ENCODE assay signal across 30 mouse cellular contexts in the genomic region with DNA sequence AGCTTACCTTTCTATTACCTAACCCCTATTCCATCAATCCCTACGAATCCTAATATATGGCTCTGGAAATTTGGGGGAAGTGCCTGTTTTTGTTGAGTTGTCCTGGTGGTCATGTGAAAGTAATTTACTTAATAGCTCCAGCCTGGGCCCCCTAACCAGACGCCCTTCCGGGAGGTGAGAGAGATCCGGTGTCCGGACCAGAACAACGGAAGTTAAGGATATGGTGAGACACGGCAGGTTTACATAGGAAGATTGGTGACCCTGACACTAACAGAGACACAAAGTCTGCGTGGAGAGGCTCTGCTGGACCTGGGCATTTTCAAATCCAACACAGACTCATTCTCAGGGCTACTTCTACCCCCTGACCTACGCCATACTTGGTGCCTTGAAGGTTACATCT. TPM values are rescaled to one million over a fixed set of nuclear protein-coding genes. Genes with fewer than 3 reads are reported as not detected.
DNase-seq lines count a peak whose midpoint lies in the region; ATAC-seq lines count a peak whose summit lies in the region.
"Had no signal": no experiment of that assay in that cellular context is flagged by ENCODE, and none has a peak within 500 bp of the region (broad histone marks: within the 10 kb centered on the region; RNA-seq: fewer than 3 reads in every experiment).

No protein-coding gene starts in this region.

- 69% methylated on average over 9 of the region's 9 CpGs for WGBS in forebrain, embryonic 10.5 days
- WGBS in forebrain, embryonic 14.5 days = 84% methylated on average over 9 of the region's 9 CpGs
- 74% methylated on average over 9 of the region's 9 CpGs for WGBS in midbrain, embryonic 11.5 days
- WGBS in midbrain, embryonic 13.5 days = 83% methylated on average over 9 of the region's 9 CpGs
- 13% methylated on average over 9 of the region's 9 CpGs for WGBS in limb, embryonic 11.5 days

- H3K27me3 ChIP-seq in forebrain, embryonic 10.5 days (ENCODE audit: poor library complexity, severe bottlenecking) = peaks cover 16% of the 10 kb centered on the region
- no peaks in the 10 kb centered on the region for H3K27me3 ChIP-seq in forebrain, embryonic 14.5 days (replicated peaks; ENCODE audit: control insufficient read depth, insufficient read depth, low read length)
- H3K27me3 ChIP-seq in midbrain, embryonic 11.5 days (ENCODE audit: control insufficient read depth, insufficient read depth, low read length) = no peaks in the 10 kb centered on the region
- no peaks in the 10 kb centered on the region for H3K27me3 ChIP-seq in midbrain, embryonic 13.5 days
- no peaks in the 10 kb centered on the region for H3K27me3 ChIP-seq in limb, embryonic 11.5 days (ENCODE audit: control insufficient read depth, insufficient read depth, low read length)
- H3K27me3 ChIP-seq: hindbrain, embryonic 15.5 days; neural tube, embryonic 12.5 days had no signal

- H3K4me2 ChIP-seq in forebrain, embryonic 14.5 days (ENCODE audit: low read length) = no peak overlapping the region
- no peak overlapping the region for H3K4me2 ChIP-seq in midbrain, embryonic 11.5 days
- H3K4me2 ChIP-seq in midbrain, embryonic 13.5 days (replicated peaks) = no peak overlapping the region
- H3K4me2 ChIP-seq in limb, embryonic 11.5 days (ENCODE audit: low read depth, severe bottlenecking) = no peak overlapping the region
- H3K4me2 ChIP-seq: embryonic facial prominence, embryonic 12.5 days; heart, embryonic 11.5 days; hindbrain, embryonic 15.5 days; limb, embryonic 15.5 days; liver, embryonic 13.5 days; neural tube, embryonic 12.5 days had no signal

- no peak overlapping the region for H3K4me3 ChIP-seq in forebrain, embryonic 10.5 days
- H3K4me3 ChIP-seq in forebrain, embryonic 14.5 days (ENCODE audit: low read depth, low read length) = no peak overlapping the region
- H3K4me3 ChIP-seq in midbrain, embryonic 11.5 days (ENCODE audit: low read depth, low read length) = no peak overlapping the region
- H3K4me3 ChIP-seq in midbrain, embryonic 13.5 days (replicated peaks) = no peak overlapping the region
- no peak overlapping the region for H3K4me3 ChIP-seq in limb, embryonic 11.5 days (ENCODE audit: low read depth, low read length)
- H3K4me3 ChIP-seq: embryonic facial prominence, embryonic 12.5 days; hindbrain, embryonic 15.5 days; layer of hippocampus, adult 2 months; left cerebral cortex, adult 2 months; limb, embryonic 15.5 days; liver, embryonic 13.5 days; neural tube, embryonic 12.5 days had no signal

- H3K27ac ChIP-seq in forebrain, embryonic 10.5 days = peak overlapping the region; percentile 75
- no peak overlapping the region for H3K27ac ChIP-seq in forebrain, embryonic 14.5 days (ENCODE audit: low read depth, low read length)
- peak overlapping the region; percentile 51 for H3K27ac ChIP-seq in midbrain, embryonic 11.5 days (ENCODE audit: low read depth, low read length)
- no peak overlapping the region; the same call in 1 of the 2 replicates for H3K27ac ChIP-seq in midbrain, embryonic 13.5 days
- H3K27ac ChIP-seq in limb, embryonic 11.5 days (replicated peaks; ENCODE audit: low read depth, low read length) = peak overlapping the region; percentile 68
- H3K27ac ChIP-seq: embryonic facial prominence, embryonic 12.5 days; hindbrain, embryonic 15.5 days; layer of hippocampus, adult 2 months; left cerebral cortex, adult 2 months; limb, embryonic 15.5 days; liver, embryonic 13.5 days; neural tube, embryonic 12.5 days had no signal

- no peak for DNase-seq in forebrain, embryonic 10.5 days (ENCODE audit: extremely low spot score, low spot score)
- DNase-seq in forebrain, embryonic 14.5 days (ENCODE audit: low spot score) = no peak
- no peak for DNase-seq in midbrain, embryonic 11.5 days (ENCODE audit: low spot score, missing footprints)
- DNase-seq in embryo, embryonic 10.5 days (ENCODE audit: low spot score) = peak; percentile 67
- DNase-seq in limb, embryonic 11.5 days (ENCODE audit: low spot score) = peak; percentile 67
- no peak for DNase-seq in adrenal gland, adult (ENCODE audit: inconsistent age in 2 of 2, low spot score in 1 of 2)
- DNase-seq: adrenal gland, postnatal 14 days; cerebellum, adult 11 months; cerebellum, adult 9-10 months; cerebellum, postnatal 36 days; gastrocnemius, postnatal 25 days; heart, adult 11 months; heart, postnatal 4 days; kidney, adult 2 months; kidney, postnatal 36 days; liver, embryonic 13.5 days; lung, adult 18-20 months; lung, postnatal 10 days; thymus, adult 2 months; thymus, postnatal 36 days had no signal

- H3K9ac ChIP-seq in forebrain, embryonic 14.5 days (ENCODE audit: low read length) = no peak overlapping the region
- H3K9ac ChIP-seq in midbrain, embryonic 11.5 days (ENCODE audit: low read length) = no peak overlapping the region
- no peak overlapping the region for H3K9ac ChIP-seq in midbrain, embryonic 13.5 days (replicated peaks)
- no peak overlapping the region for H3K9ac ChIP-seq in limb, embryonic 11.5 days (ENCODE audit: low read length)
- H3K9ac ChIP-seq: embryonic facial prominence, embryonic 12.5 days; hindbrain, embryonic 15.5 days; limb, embryonic 15.5 days; liver, embryonic 13.5 days; neural tube, embryonic 12.5 days had no signal

- ATAC-seq in forebrain, embryonic 14.5 days = no peak
- no peak for ATAC-seq in midbrain, embryonic 11.5 days (ENCODE audit: low FRiP score)
- no peak for ATAC-seq in midbrain, embryonic 13.5 days
- ATAC-seq in limb, embryonic 11.5 days (ENCODE audit: insufficient number of reproducible peaks, low FRiP score, low TSS enrichment, low read depth) = no peak
- ATAC-seq: inflammation-experienced regulatory T-cells, adult 6 months had no signal

- H3K4me1 ChIP-seq in forebrain, embryonic 10.5 days = peaks cover 86% of the 10 kb centered on the region
- H3K4me1 ChIP-seq in forebrain, embryonic 14.5 days (ENCODE audit: control insufficient read depth, insufficient read depth, low read length) = peaks cover 22% of the 10 kb centered on the region
- H3K4me1 ChIP-seq in midbrain, embryonic 11.5 days (ENCODE audit: control insufficient read depth, insufficient read depth, low read length) = peaks cover 55% of the 10 kb centered on the region
- peaks cover 70% of the 10 kb centered on the region for H3K4me1 ChIP-seq in midbrain, embryonic 13.5 days (replicated peaks)
- H3K4me1 ChIP-seq in limb, embryonic 11.5 days (ENCODE audit: control insufficient read depth, insufficient read depth, low read length) = peaks cover 63% of the 10 kb centered on the region

- H3K36me3 ChIP-seq in forebrain, embryonic 10.5 days (replicated peaks) = peaks cover 66% of the 10 kb centered on the region
- H3K36me3 ChIP-seq in forebrain, embryonic 14.5 days (ENCODE audit: control insufficient read depth, insufficient read depth, low read length) = no peaks in the 10 kb centered on the region
- H3K36me3 ChIP-seq in midbrain, embryonic 11.5 days (ENCODE audit: control insufficient read depth, insufficient read depth, low read length) = peaks cover 9% of the 10 kb centered on the region; the same call in 1 of the 2 replicates
- H3K36me3 ChIP-seq in midbrain, embryonic 13.5 days = peaks cover 4% of the 10 kb centered on the region; the same call in 1 of the 2 replicates
- H3K36me3 ChIP-seq in limb, embryonic 11.5 days (ENCODE audit: control insufficient read depth, insufficient read depth, low read length) = no peaks in the 10 kb centered on the region
- H3K36me3 ChIP-seq: embryonic facial prominence, embryonic 12.5 days; G1E; hindbrain, embryonic 15.5 days; limb, embryonic 15.5 days; liver, embryonic 13.5 days; neural tube, embryonic 12.5 days had no signal

- no peaks in the 10 kb centered on the region; the same call in 1 of the 2 replicates for H3K9me3 ChIP-seq in forebrain, embryonic 10.5 days
- H3K9me3 ChIP-seq in forebrain, embryonic 14.5 days (replicated peaks; ENCODE audit: control insufficient read depth, low read length) = no peaks in the 10 kb centered on the region
- H3K9me3 ChIP-seq in midbrain, embryonic 11.5 days (ENCODE audit: control insufficient read depth, low read length) = no peaks in the 10 kb centered on the region; the same call in 1 of the 2 replicates
- H3K9me3 ChIP-seq in midbrain, embryonic 13.5 days = no peaks in the 10 kb centered on the region
- no peaks in the 10 kb centered on the region for H3K9me3 ChIP-seq in limb, embryonic 11.5 days (ENCODE audit: control insufficient read depth, low read length)
- H3K9me3 ChIP-seq: embryonic facial prominence, embryonic 12.5 days; G1E; hindbrain, embryonic 15.5 days; limb, embryonic 15.5 days; liver, embryonic 13.5 days; neural tube, embryonic 12.5 days had no signal

RNA-seq across cellular contexts. Expression of a gene that starts 25.4 kb away (rescaled TPM):
- polyA plus RNA-seq in forebrain, embryonic 10.5 days (2016; fragmentation: Nextera tagmentation; extraction: Ambion mirVana) = 208 and 246 TPM in 2 replicates
- polyA plus RNA-seq in forebrain, embryonic 14.5 days (2014; fragmentation: Nextera tagmentation; extraction: Ambion mirVana) = 5.1 and 5.8 TPM in 2 replicates
- 115 and 145 TPM in 2 replicates for polyA plus RNA-seq in midbrain, embryonic 11.5 days (2014; fragmentation: Nextera tagmentation; extraction: Ambion mirVana)
- 23.5 and 25.2 TPM in 2 replicates for polyA plus RNA-seq in midbrain, embryonic 13.5 days (2015; fragmentation: Nextera tagmentation; extraction: Ambion mirVana)
- polyA plus RNA-seq in limb, embryonic 11.5 days (2014; fragmentation: Nextera tagmentation; extraction: Ambion mirVana) = 44.5 and 46.2 TPM in 2 replicates
- polyA plus RNA-seq: G1E; inflammation-experienced regulatory T-cells, adult 6 months had no signal

RNA-seq across cellular contexts. Expression of a gene that starts 28.8 kb away (rescaled TPM):
- 7.0 and 8.5 TPM in 2 replicates for polyA plus RNA-seq in forebrain, embryonic 10.5 days (2016; fragmentation: Nextera tagmentation; extraction: Ambion mirVana)
- 4.2 and 4.4 TPM in 2 replicates for polyA plus RNA-seq in forebrain, embryonic 14.5 days (2014; fragmentation: Nextera tagmentation; extraction: Ambion mirVana)
- polyA plus RNA-seq in midbrain, embryonic 11.5 days (2014; fragmentation: Nextera tagmentation; extraction: Ambion mirVana) = 5.2 and 6.4 TPM in 2 replicates
- polyA plus RNA-seq in midbrain, embryonic 13.5 days (2015; fragmentation: Nextera tagmentation; extraction: Ambion mirVana) = 4.8 and 5.6 TPM in 2 replicates
- polyA plus RNA-seq in limb, embryonic 11.5 days (2014; fragmentation: Nextera tagmentation; extraction: Ambion mirVana) = 7.2 and 8.2 TPM in 2 replicates

Comparison
In these comparisons a context has a peak if more than half of its experiments do, and no peak if none do; other contexts are left out.
1. H3K27ac ChIP-seq: peak in forebrain, embryonic 10.5 days (single experiment), midbrain, embryonic 11.5 days (single experiment) and limb, embryonic 11.5 days (single experiment); none in forebrain, embryonic 14.5 days (single experiment) and midbrain, embryonic 13.5 days (single experiment).
2. DNase-seq: peak in embryo, embryonic 10.5 days (single experiment) and limb, embryonic 11.5 days (single experiment); none in forebrain, embryonic 10.5 days (single experiment), forebrain, embryonic 14.5 days (single experiment), midbrain, embryonic 11.5 days (single experiment) and adrenal gland, adult (0 of 2).